Mouse (Mus musculus): ENCODE results near the gene Orai3. TPM values are rescaled to one million over a fixed set of nuclear protein-coding genes. Genes with fewer than 3 reads are reported as not detected.
"Not testable (repeated sequence)": the region's sequence is repeated elsewhere in the genome, so short reads cannot be mapped to it uniquely, and the experiment has no call there.

Orai3 gene
- total RNA-seq, 2 experiments from 2014 or later, result 28.2 to 32.1 TPM

DNA sequence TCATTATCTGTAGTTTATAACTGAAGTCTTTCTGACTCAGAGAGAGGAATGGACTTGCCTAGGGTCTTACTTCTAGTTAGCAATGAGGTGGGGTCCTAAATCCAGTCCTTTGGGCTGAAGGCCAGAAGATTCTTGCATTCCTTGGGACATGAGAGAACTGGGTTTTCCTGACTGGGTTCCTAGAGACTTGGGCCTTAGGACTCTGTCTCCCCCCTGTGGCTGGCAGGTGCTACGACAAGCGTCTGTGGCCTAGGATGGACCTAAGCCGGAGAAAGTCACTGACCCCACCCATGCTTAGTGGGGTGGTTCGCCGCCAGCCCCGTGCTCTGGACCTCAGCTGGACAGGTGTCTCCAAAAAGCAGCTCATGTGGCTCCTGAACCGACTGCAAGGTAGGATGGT is 8.6 kb upstream of the Orai3 start:
- ATAC-seq (replicated peaks; ENCODE audit: poor library complexity), result peak; percentile 94

DNA sequence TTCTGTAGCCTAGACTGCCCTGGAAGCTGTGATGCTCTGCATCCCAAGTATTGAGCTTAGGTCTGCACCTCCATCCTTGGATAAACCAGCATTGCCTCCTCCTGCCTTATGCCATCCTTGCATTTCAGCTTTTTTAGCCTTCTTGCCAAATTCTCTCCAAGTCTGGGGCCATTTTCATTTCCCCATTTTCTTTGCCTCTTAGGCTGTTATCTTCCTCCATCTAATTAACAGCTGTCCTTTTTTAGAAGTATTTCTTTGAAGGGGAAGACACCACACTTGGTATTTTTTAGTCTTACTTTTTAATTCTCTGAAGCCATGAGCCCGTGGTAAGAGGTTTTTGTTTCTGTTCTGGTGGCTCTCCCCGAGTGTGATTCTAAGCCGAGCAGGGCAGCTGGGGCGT is 6.0 kb upstream of the Orai3 start:
- no peak for ATAC-seq (replicated peaks; ENCODE audit: poor library complexity)

GRCm38 (mm10) chr7:127765756-127766155 is 3.9 kb upstream of the Orai3 start:
- no peak for ATAC-seq (replicated peaks; ENCODE audit: poor library complexity)

DNA sequence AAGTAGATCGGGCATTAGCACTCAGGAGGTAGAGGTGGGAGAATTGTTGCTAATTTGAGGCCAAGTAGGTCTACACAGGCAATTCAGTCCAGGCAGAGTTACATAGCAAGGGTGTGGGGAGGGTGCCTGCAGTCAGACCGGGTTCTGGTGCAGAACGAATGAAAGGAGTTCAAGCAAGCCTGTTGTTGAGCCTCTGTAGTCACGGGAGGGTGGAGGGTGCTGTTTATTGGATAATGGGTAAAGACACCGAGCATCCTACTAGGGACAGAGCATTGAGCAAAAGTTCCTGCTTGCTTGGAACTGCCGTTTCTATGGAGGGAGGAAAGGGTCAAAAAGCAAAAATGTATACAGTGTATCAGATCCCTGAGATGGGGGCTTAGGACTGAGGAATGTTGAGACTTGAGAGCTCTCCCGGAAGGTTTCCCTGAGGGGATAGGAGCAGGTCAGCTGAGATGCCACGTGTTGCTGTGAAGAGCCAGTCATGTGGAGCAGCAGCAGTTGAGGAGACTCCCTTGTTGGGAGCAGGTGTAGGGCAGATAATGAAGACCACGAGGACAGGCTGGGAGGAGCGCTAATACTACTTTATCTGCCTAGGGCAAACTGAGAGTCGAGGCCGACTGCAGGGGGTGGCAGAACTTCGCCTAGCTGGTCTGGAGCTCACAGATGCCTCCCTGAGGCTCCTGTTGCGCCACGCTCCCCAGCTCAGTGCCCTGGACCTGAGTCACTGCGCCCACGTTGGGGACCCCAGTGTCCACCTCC is 2.6 kb upstream of the Orai3 start:
- ATAC-seq (replicated peaks; ENCODE audit: poor library complexity), result peak; percentile 72

GRCm38 (mm10) chr7:127767671-127768345 is 1.8 kb upstream of the Orai3 start:
- ATAC-seq (replicated peaks; ENCODE audit: poor library complexity), result peak; percentile 2; the same call in 1 of the 2 replicates

DNA sequence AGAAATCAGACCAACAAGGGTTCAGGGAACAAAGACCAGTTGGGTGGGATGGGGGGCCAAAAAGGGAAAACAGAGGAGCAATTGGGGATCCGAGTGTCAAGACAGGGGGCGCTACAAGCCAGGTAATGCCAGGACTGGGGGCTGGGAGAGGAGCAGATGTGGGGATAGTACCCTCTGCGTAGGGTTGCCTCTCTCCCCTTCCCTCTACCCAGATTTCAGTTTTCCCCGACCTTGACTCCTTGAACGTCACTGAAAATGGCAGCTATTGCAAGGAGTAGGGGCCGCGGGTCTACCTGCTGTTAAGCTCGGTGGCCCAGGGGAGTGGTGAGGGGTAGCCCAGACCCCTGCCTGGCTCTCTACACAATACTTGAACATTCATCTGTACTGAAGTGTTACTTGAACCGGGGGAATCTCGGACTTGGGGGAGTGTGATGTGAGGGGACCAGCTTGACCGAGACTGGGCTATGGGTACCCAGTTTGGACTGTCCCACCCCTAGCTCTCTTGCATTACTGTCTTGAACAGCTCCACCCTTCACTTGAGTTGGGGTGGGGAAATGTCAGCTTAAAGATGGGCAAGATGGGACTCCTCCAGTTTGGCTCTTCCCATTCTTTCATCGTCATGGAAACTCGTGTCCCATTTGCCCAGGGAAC is 1.1 kb upstream of the Orai3 start:
- ATAC-seq (replicated peaks; ENCODE audit: poor library complexity), result no peak

DNA sequence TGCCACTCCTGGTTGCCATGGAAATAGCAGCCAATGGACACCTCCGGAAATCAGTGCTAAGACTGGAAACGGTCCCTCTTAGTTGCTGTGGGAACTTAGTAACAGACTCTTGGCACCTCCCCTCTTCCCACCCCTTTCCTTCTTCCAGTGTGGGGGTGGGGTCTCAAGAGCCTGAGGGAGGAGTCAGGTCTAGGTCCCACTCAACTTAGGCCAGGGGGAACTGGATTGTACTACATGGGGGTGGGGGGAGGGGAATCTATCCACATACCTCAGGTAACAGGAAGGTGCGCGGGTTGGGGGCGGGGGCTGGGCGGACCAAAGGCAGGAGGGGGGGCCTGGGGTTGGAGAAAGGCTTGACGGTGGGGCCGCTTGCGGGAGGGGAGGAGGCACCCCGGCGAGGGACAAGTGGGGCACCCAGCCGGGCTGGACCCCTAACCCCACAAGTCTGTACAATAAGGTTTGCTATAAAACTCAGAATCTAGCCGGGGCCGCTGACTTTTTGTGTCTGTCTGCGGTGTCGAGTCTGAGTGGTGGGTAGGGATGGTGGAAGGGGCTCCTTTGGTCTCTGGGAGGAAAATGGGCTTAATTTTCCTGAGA is 520 bp upstream of the Orai3 start:
- ATAC-seq (replicated peaks; ENCODE audit: poor library complexity), result peak; percentile 53

GRCm38 (mm10) chr7:127770039-127770905 is 657 bp downstream of the Orai3 start:
- 0 out of 2 replicates have a peak, but pooled peaks have one; percentile 3 for ATAC-seq (replicated peaks; ENCODE audit: poor library complexity)

DNA sequence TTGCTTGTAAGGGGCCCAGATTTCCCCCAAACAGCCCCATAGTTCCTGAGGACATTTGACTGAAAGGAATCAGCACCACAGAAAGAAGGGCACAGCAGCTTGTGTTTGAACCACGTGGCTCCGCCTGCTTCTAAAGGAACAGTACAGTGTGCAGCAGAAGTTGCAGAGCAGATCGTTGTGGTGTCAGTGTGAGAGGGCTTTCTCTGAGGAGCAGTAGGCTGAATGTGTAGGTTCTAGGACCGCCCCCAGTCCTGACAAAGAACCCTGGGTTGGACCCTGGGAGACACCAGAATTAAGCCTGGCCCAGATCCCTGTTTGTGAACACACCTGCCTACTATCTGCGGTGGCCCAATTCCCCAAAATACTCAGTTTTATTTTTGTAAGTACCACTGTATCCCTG is 1.6 kb downstream of the Orai3 start:
- ATAC-seq (replicated peaks; ENCODE audit: poor library complexity), result no peak

DNA sequence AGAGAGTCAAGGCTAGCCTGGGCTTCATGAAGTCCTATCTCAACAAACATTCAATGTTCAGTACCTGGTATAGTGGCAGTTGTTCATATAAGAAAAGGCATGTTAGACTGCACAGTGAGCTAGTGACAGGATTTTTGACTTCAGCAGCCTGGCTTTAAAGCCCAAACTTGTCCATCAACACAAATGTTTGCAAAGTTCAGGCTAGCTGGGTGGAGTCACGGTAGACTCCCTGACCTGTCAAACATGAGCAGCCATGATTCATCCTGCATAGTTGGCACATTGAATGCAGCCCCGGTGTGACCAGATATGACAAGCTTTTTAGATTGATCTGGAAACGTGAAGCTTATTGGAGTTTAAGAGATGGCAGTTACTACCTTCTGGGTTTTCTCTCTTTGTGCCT is 2.5 kb downstream of the Orai3 start:
- no peak for ATAC-seq (replicated peaks; ENCODE audit: poor library complexity)

GRCm38 (mm10) chr7:127772557-127772956 is 2.9 kb downstream of the Orai3 start:
- no peak for ATAC-seq (replicated peaks; ENCODE audit: poor library complexity)

DNA sequence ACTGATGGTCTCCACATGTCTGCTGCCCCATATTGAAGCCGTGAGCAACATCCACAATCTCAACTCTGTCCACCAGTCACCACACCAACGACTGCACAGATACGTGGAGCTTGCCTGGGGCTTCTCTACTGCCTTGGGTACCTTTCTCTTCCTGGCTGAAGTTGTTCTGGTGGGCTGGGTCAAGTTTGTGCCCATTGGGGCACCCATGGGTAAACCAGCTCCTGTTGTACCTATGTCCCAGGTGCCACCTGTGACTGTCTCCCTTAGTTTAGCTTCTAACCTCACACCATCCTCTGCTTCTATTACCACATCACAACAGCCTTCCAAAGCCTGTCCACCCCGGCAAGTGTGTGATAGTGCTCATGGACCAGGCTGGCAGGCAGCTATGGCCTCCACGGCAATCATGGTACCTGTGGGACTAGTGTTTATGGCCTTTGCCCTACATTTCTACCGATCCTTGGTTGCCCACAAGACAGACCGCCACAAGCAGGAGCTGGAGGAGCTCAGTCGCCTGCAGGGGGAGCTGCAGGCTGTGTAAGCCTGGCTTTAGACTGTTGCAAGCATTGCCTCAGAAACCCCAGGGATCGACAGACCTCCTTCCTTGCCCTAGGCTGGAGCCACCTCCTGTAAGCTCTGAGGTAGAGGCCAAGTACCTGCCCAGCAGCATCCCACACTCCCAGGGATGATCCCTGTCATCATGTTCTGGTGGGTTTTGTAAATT is 4.2 kb downstream of the Orai3 start:
- ATAC-seq (replicated peaks; ENCODE audit: poor library complexity), result peak; percentile 45

GRCm38 (mm10) chr7:127775837-127776236 is 6.2 kb downstream of the Orai3 start:
- ATAC-seq (replicated peaks; ENCODE audit: poor library complexity), result not testable (repeated sequence)

- peak; percentile 54 for ATAC-seq (replicated peaks; ENCODE audit: poor library complexity)
Measured at GRCm38 (mm10) chr7:127776426-127776825, 6.8 kb downstream of the Orai3 start, which contains the start of gene Setd1a. Setd1a (plus strand) TSS chr7:127776670.

DNA sequence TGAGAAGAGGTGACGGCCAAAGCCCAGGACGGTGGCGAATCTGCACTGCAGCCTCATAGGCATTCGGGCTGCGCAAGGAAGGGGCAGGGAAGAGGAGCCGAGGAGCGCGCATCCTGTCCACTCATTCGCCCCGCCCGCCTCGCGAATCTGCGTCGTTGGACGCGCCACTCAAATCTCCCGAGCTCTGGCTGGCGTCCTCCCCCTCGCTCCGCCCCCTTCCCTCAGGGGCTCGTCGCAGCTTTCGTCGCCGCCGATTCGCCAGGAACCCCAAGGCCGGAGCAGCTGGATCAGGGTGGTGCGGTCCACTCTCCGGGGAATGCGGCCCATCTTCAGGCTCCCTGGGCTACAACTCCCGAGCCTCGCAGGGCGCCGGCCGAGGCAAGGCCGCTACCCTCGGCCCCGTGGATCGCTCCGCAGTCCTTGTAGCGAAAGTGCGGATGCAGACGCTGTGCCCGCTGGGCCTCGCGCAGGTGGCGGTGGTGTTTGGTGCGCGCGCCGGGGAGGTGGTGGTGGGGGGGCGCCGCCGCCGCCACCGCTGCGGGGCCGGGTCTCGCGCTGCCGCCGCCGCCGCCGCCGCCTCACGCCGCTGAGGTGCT is 7.4 kb downstream of the Orai3 start:
- ATAC-seq (replicated peaks; ENCODE audit: poor library complexity), result peak; percentile 85

- peak; percentile 7 for ATAC-seq (replicated peaks; ENCODE audit: poor library complexity)
Measured at GRCm38 (mm10) chr7:127777474-127778266, 8.1 kb downstream of the Orai3 start.

DNA sequence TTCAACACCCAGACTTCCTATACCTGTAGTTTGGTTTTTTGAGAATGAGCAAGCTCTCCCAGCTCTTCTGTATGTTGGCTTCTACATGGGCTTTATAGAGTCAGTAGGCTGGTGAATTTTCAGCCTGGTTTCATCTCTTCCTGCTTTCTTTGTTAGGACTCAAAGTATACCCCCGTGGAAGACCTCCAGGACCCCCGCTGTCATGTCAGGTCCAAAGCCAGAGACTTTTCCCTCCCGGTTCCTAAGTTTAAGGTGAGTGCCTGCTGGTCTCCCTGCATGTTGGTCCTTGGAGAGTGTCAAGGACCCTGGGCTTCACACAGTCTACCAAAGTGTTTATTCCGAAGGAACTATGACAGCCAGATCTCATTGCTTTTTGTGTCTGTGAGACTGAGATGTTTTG is 8.7 kb downstream of the Orai3 start:
- no peak for ATAC-seq (replicated peaks; ENCODE audit: poor library complexity)

- no peak for ATAC-seq (replicated peaks; ENCODE audit: poor library complexity)
Measured at GRCm38 (mm10) chr7:127785308-127785707, 15.7 kb downstream of the Orai3 start, which contains the start of gene Gm49388. Gm49388 (plus strand) TSS chr7:127785608.

All from megakaryocyte progenitor cell, adult 5-6 weeks (primary cell).